Mouse (Mus musculus): ENCODE data around the gene Foxk2. TPM values are rescaled to one million over a fixed set of nuclear protein-coding genes. Genes with fewer than 3 reads are reported as not detected.
"Not testable (repeated sequence)": the region's sequence is repeated elsewhere in the genome, so short reads cannot be mapped to it uniquely, and the experiment has no call there.

Gene Foxk2
- polyA plus RNA-seq, 1 experiment from 2014 or later, result 8.6 TPM

DNA sequence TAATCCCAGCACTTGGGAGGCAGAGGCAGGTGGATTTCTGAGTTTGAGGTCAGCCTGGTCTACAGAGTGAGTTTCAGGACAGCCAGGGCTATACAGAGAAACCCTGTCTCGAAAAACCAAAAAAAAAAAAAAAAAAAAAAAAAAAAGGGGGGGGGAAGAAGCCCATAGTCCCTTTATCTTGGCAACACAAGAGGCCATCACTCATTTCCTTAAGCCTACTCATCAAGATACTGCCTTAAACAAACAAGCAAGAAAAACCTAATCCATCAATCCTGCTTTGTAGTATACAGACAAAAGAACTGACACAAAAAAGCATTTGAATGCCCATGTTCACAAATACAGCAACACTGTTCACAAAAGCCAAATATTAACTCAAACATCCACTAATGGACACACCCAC, 82.6 kb downstream of the Foxk2 start:
- H3K4me3 ChIP-seq (replicated peaks); ATAC-seq (ENCODE audit: insufficient read depth, low FRiP score, low read depth); H3K4me2 ChIP-seq; H3K27ac ChIP-seq; H3K9me3 ChIP-seq; H3K9ac ChIP-seq; H3K27me3 ChIP-seq (replicated peaks); H3K4me1 ChIP-seq: not testable (repeated sequence)
- H3K36me3 ChIP-seq, result peaks cover 16% of the 10 kb centered on the region
- WGBS, result 13% methylated on average over 1 of the region's 1 CpGs

DNA sequence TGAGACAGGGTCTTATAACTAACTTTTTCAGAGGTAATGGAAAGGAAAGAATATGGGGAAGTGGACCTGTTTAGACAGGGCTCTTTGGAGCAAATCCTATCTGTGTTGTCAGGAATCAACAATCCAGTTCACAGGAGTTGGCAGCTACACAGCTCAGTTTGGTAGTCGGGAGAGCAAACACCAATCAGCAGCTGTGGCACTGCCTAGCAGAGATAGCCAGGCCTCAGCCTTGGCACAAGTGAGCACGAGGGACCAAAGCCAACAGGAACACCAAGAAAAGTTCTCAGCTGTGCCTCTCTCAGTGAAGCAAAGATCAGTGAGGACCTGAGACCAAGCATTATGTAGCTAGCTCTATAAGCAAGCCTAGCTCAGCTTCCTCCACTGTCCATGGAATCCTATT, 87.2 kb downstream of the Foxk2 start:
- no peaks in the 10 kb centered on the region for H3K27me3 ChIP-seq (replicated peaks)
- H3K9me3 ChIP-seq, result no peaks in the 10 kb centered on the region
- no peak overlapping the region for H3K9ac ChIP-seq
- no peak for ATAC-seq (ENCODE audit: insufficient read depth, low FRiP score, low read depth)
- no peak overlapping the region for H3K27ac ChIP-seq
- H3K4me2 ChIP-seq, result no peak overlapping the region
- H3K4me3 ChIP-seq (replicated peaks), result no peak overlapping the region
- 87% methylated on average over 2 of the region's 2 CpGs for WGBS
- peaks cover 15% of the 10 kb centered on the region for H3K36me3 ChIP-seq
- H3K4me1 ChIP-seq, result no peaks in the 10 kb centered on the region

DNA sequence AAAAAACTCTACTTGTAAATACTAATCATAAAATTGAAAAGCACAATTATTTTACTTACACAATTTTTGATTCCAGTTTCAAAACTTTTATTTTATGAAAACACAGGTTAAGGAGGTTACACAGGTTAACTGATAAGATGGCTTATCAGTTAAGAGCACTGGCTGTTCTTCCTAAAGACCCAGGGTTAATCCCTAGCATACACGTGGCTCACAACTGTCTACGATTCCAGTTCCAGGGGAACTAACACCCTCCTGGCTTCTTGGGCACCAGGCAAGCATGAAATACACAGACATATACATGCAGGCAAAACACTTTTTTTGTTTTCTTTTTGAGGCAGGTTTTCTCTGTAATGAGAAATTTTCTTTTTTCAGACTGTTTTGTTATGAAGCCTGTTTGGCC, 88.4 kb downstream of the Foxk2 start:
- ATAC-seq (ENCODE audit: insufficient read depth, low FRiP score, low read depth), result no peak
- no peaks in the 10 kb centered on the region for H3K27me3 ChIP-seq (replicated peaks)
- no peak overlapping the region for H3K4me2 ChIP-seq
- WGBS, result 83% methylated on average over 2 of the region's 2 CpGs
- no peak overlapping the region for H3K27ac ChIP-seq
- H3K9ac ChIP-seq, result no peak overlapping the region
- H3K36me3 ChIP-seq, result peaks cover 15% of the 10 kb centered on the region
- no peak overlapping the region for H3K4me3 ChIP-seq (replicated peaks)
- no peaks in the 10 kb centered on the region for H3K9me3 ChIP-seq
- H3K4me1 ChIP-seq, result peaks cover 7% of the 10 kb centered on the region

DNA sequence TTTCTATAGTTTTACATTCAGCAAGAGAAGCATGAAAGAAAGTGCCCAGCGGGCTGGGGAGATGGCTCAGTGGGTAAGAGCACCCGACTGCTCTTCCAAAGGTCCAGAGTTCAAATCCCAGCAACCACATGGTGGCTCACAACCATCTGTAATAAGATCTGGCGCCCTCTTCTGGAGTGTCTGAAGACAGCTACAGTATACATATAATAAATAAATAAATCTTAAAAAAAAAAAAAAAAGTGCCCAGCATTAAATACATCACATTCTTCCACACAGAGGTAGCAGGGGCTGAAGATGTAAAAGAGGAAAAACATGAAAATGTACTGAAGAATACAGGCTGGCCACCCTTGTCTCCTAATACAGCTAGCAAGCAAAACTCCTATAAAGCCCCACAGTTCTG, 88.9 kb downstream of the Foxk2 start:
- H3K27me3 ChIP-seq (replicated peaks); ATAC-seq (ENCODE audit: insufficient read depth, low FRiP score, low read depth): not testable (repeated sequence)
- 77% methylated on average over 3 of the region's 3 CpGs for WGBS

DNA sequence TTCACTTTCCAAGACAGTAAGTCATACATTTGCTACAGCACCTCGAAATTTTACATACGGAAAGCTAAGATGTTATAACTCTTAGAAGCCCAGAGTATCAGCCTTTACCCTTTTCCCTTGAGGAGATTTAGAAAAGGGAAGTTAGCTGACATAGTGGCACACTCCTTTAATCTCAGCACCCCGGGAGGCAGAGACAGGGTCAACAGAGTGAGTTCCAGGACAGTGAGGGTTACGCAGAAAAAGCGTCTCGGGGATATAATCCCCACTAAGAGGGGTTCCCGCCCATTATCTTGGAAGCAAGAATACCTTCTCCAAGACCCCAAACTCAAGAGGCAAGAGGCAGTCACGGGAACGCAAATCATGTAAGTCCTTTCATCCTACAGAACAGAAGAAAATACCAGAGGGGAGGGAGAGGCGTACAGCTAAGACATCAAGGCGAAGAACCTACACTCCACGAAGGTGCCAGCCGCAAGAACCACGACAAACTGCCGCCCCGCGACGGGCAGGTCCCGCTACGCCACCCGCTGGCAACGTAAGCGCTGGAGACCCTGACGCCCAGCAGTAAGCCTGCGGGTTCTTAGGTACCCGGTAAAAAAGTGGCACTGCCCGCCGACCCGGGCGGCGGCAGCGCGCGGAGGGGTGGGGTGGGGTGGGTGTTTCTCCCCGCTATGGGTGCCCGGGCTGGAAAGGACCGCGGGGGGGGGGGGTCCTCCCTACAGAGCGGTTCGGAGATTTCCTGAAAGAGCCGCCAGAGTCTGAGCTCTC, 93.7 kb downstream of the Foxk2 start:
- H3K36me3 ChIP-seq, result no peaks in the 10 kb centered on the region
- H3K4me2 ChIP-seq, result peak overlapping the region; percentile 83
- peak; percentile 29; the same call in 1 of the 2 replicates for ATAC-seq (ENCODE audit: insufficient read depth, low FRiP score, low read depth)
- no peaks in the 10 kb centered on the region for H3K27me3 ChIP-seq (replicated peaks)
- WGBS, result 2% methylated on average over 40 of the region's 41 CpGs
- H3K4me3 ChIP-seq (replicated peaks), result peak overlapping the region; percentile 87
- H3K9me3 ChIP-seq, result no peaks in the 10 kb centered on the region
- H3K4me1 ChIP-seq, result peaks cover 12% of the 10 kb centered on the region
- peak overlapping the region; percentile 64 for H3K9ac ChIP-seq
- peak overlapping the region; percentile 84 for H3K27ac ChIP-seq

More for the DNA sequence above, 88.9 kb downstream of the Foxk2 start:
- H3K4me1 ChIP-seq, result peaks cover 10% of the 10 kb centered on the region
- H3K4me3 ChIP-seq (replicated peaks); H3K4me2 ChIP-seq; H3K9ac ChIP-seq; H3K27ac ChIP-seq; H3K9me3 ChIP-seq: not testable (repeated sequence)
- H3K36me3 ChIP-seq, result peaks cover 15% of the 10 kb centered on the region

DNA sequence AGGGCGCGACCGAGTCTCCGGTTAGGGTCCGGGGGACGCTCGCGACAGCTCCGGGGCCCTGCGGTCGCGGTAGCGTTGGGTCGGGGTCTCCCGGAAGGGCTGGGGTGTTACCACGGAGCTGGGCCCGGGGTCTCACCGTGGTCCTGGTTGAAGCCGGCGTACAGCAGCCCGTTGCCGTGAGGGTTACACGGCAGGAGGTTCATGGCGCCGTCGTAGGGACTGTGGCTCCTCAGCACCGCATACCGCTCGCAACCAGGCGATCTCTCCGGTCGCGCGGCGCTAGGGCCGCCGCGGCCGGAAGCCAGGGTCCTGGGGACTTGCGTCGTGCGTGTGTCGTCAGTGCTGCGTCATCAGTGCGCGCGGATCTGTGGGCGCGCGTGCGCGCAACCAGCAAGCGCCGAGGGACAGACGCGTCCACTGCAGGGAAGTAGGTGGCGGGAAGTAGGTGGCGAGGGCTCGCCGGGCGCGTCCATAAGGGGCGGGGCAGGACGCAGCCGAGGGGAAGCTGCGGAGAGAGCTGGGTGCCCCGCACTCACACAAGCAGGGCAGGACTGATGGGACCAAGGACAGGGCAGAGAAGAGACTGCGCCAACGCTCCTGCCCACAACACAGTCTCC, 94.4 kb downstream of the Foxk2 start, which contains the start of gene Wdr45b:
Gene Wdr45b, minus strand, starts transcription at position 355 of the 617 bp plus-strand sequence.
- Histone ChIP-seq H3K27ac (peak within 1 kb of the TSS; percentile 84), H3K4me2 (peak within 1 kb of the TSS; percentile 83), H3K9me3 (no peaks in the 10 kb centered on the region), H3K9ac (peak within 1 kb of the TSS; percentile 64), H3K4me3 (replicated peaks) (peak within 1 kb of the TSS; percentile 87), H3K27me3 (replicated peaks) (no peaks in the 10 kb centered on the region), H3K4me1 (peaks cover 12% of the 10 kb centered on the region), H3K36me3 (no peaks in the 10 kb centered on the region)
- under 1% methylated on average over 69 of the region's 69 CpGs for WGBS
- ATAC-seq (ENCODE audit: insufficient read depth, low FRiP score, low read depth), result peak; percentile 96

Other genes starting within 250 kb of the Foxk2 start
- gene Cd7, start 220.6 kb upstream of the Foxk2 start, polyA plus RNA-seq (2015; fragmentation: Nextera tagmentation; extraction: Ambion mirVana), result 2.6 and 3.3 TPM in 2 replicates
- 0.92 and 1.3 TPM in 2 replicates for gene Sectm1b, start 196.4 kb upstream of the Foxk2 start, polyA plus RNA-seq (2015; fragmentation: Nextera tagmentation; extraction: Ambion mirVana)
- 0.57 and 0.93 TPM in 2 replicates for gene Sectm1a, start 178.8 kb upstream of the Foxk2 start, polyA plus RNA-seq (2015; fragmentation: Nextera tagmentation; extraction: Ambion mirVana)
- not detected in 2 replicates for gene Tex19.2, start 141.3 kb upstream of the Foxk2 start, polyA plus RNA-seq (2015; fragmentation: Nextera tagmentation; extraction: Ambion mirVana)
- gene Tex19.1, start 113.8 kb upstream of the Foxk2 start, polyA plus RNA-seq (2015; fragmentation: Nextera tagmentation; extraction: Ambion mirVana), result 0.08 TPM in 1 of 2 replicates, not detected in the other
- gene Uts2r, start 99.7 kb upstream of the Foxk2 start, polyA plus RNA-seq (2015; fragmentation: Nextera tagmentation; extraction: Ambion mirVana), result not detected in 2 replicates
- gene Hexdc, start 55.6 kb upstream of the Foxk2 start, polyA plus RNA-seq (2015; fragmentation: Nextera tagmentation; extraction: Ambion mirVana), result 8.1 and 9.2 TPM in 2 replicates
- gene Ogfod3, start 55.3 kb upstream of the Foxk2 start, polyA plus RNA-seq (2015; fragmentation: Nextera tagmentation; extraction: Ambion mirVana), result 30.4 and 30.5 TPM in 2 replicates
- 32.5 and 34.6 TPM in 2 replicates for gene Cybc1, start 30.7 kb upstream of the Foxk2 start, polyA plus RNA-seq (2015; fragmentation: Nextera tagmentation; extraction: Ambion mirVana)
- 45.6 and 52.0 TPM in 2 replicates for gene Narf, start 22.7 kb upstream of the Foxk2 start, polyA plus RNA-seq (2015; fragmentation: Nextera tagmentation; extraction: Ambion mirVana)
- gene Wdr45b, start 94.5 kb downstream of the Foxk2 start, polyA plus RNA-seq (2015; fragmentation: Nextera tagmentation; extraction: Ambion mirVana), result 79.6 and 82.9 TPM in 2 replicates
- 7.1 and 7.6 TPM in 2 replicates for gene Rab40b, start 128.3 kb downstream of the Foxk2 start, polyA plus RNA-seq (2015; fragmentation: Nextera tagmentation; extraction: Ambion mirVana)
- gene Fn3krp, start 161.4 kb downstream of the Foxk2 start, polyA plus RNA-seq (2015; fragmentation: Nextera tagmentation; extraction: Ambion mirVana), result 7.8 and 9.9 TPM in 2 replicates
- 2.1 and 3.6 TPM in 2 replicates for gene Fn3k, start 174.9 kb downstream of the Foxk2 start, polyA plus RNA-seq (2015; fragmentation: Nextera tagmentation; extraction: Ambion mirVana)
- gene Tbcd, start 192.0 kb downstream of the Foxk2 start, polyA plus RNA-seq (2015; fragmentation: Nextera tagmentation; extraction: Ambion mirVana), result 34.6 and 38.7 TPM in 2 replicates